In genomic region chr1:75848436-75848835, GRCm38 (mm10) we compare ENCODE assay signal across 15 mouse cellular contexts.
DNase-seq lines count a peak whose midpoint lies in the region; ATAC-seq lines count a peak whose summit lies in the region.
"Had no signal": no experiment of that assay in that cellular context is flagged by ENCODE, and none has a peak within 500 bp of the region (broad histone marks: within the 10 kb centered on the region; RNA-seq: fewer than 3 reads in every experiment).

No protein-coding gene starts in this region.

- DNase-seq in frontal cortex, postnatal 14 days (ENCODE audit: low spot score in 2 of 2) = no peak
- DNase-seq in left cerebral cortex, adult 18-20 months (ENCODE audit: low spot score in 2 of 2) = peak; percentile 25 to 48
- DNase-seq in left cerebral cortex, postnatal 4 days = no peak
- DNase-seq in right cerebral cortex, adult 2 months (ENCODE audit: low spot score in 2 of 2) = peak; percentile 36 to 43
- DNase-seq in right cerebral cortex, postnatal 4 days = no peak
- no peak for DNase-seq in thymus, postnatal 25 days
- DNase-seq: adrenal gland, adult 8-10 months; B cell, adult 2 months; gastrocnemius, postnatal 14 days; heart, adult 2 months; heart, postnatal 14 days had no signal

- intact Hi-C loops in left cerebral cortex, postnatal 4 days (cut with DNase I) = no loop called here

- ATAC-seq in frontal cortex, adult (ENCODE audit: low TSS enrichment) = peak; percentile 94
- ATAC-seq: CD4-positive, CD25-positive, alpha-beta regulatory T cell, adult 4 months; forebrain, embryonic 15.5 days; hindbrain, postnatal 0 days had no signal

Comparison
In these comparisons a context has a peak if more than half of its experiments do, and no peak if none do; other contexts are left out.
1. DNase-seq: peak in left cerebral cortex, adult 18-20 months (2 of 2) and right cerebral cortex, adult 2 months (2 of 2); none in frontal cortex, postnatal 14 days (0 of 2), left cerebral cortex, postnatal 4 days (single experiment), right cerebral cortex, postnatal 4 days (single experiment) and thymus, postnatal 25 days (single experiment).